Mouse (Mus musculus) hematopoietic stem cell, adult 5-6 weeks (primary cell): ENCODE data around the gene Gemin5. TPM values are rescaled to one million over a fixed set of nuclear protein-coding genes. Genes with fewer than 3 reads are reported as not detected.
"Not testable (repeated sequence)": the region's sequence is repeated elsewhere in the genome, so short reads cannot be mapped to it uniquely, and the experiment has no call there.

Experiments used
- ATAC-seq, 2 experiments: fragments of 125-278 bp in 1 of 2; replicated peaks in 1 of 2; 2 replicates each; pipeline ENCODE4 v1.8.0; 2016 to 2017; ENCODE audit warnings: inconsistent platforms in 2 of 2, mild to moderate bottlenecking in 2 of 2, moderate number of reproducible peaks in 2 of 2, low read depth in 1 of 2, moderate TSS enrichment in 1 of 2; ENCODE audit not compliant: low FRiP score in 2 of 2, poor library complexity in 2 of 2, severe bottlenecking in 2 of 2, insufficient read depth in 1 of 2, low TSS enrichment in 1 of 2
- total RNA-seq: library from RNA; stranded (forward); fragments of 172-1452, 232-1000 nt; gene quantifications from 2 replicates; pipeline ENCODE4 v1.2.3, GENCODE M21; 2017

Gene Gemin5
- total RNA-seq, result 28.0 and 30.4 TPM in 2 replicates

DNA sequence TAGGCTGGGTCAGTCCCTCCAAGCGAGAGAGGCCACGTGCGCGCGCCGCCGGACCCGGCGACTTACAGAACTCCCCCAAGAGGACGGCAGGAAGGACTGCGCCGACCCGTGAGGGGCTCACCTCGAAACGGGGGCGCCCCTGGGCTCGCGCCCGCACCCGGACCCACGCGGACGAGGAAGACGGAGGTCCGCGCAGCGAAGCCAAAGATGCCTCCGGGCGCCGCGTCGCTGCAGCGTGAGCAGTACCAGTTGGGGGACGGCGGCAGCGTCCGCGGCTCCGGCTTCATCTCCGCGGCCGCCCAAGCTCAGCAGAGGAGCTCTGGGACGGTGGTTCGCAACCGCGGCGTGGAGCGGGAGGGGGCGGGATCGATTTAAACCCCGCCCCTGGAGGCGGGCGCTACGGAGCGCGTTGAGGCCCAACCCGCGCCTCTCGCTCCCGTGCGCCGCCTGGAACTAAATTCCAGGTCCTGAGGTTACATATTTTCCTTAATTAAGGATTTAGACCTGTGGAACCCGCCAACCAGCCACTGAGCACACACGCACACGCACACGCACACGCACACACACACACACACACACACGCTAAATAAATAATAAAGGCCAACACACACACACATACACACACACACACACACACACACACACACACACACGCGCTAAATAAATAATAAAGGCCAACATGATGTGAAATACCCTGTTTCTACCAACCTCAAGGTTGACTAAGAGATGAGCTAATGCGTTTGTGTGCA is at the start of gene Gemin5:
Gemin5 (minus strand) TSS at position 373 of the 749 bp plus-strand sequence.
- peak; percentile 72 to 77; a peak in 3 of 4 replicates for ATAC-seq

GRCm38 (mm10) chr11:58216823-58217222 is 48.5 kb upstream of the Gemin5 start:
- ATAC-seq, result no peak

GRCm38 (mm10) chr11:58215814-58216213 is 47.5 kb upstream of the Gemin5 start:
- no peak for ATAC-seq

DNA sequence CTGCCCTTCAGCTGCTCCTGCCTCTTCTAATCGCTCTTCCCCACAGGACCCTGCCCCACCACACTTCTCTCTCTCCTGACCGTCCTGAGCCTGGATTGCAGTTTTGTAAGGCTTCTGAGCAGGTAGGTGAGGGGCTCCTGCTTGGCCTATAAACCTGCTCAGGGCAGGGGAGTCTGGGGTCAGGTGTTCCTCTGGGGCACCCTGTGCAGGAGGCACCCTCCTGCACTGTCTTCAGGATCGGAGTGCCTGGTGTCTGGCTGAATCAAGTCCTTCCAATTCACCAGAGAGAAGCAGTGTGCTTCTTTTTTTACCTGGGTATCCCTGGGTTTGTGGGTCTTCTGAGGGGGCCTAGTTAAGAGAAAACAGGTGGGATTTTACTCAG is 46.7 kb upstream of the Gemin5 start:
- not testable (repeated sequence) for ATAC-seq

DNA sequence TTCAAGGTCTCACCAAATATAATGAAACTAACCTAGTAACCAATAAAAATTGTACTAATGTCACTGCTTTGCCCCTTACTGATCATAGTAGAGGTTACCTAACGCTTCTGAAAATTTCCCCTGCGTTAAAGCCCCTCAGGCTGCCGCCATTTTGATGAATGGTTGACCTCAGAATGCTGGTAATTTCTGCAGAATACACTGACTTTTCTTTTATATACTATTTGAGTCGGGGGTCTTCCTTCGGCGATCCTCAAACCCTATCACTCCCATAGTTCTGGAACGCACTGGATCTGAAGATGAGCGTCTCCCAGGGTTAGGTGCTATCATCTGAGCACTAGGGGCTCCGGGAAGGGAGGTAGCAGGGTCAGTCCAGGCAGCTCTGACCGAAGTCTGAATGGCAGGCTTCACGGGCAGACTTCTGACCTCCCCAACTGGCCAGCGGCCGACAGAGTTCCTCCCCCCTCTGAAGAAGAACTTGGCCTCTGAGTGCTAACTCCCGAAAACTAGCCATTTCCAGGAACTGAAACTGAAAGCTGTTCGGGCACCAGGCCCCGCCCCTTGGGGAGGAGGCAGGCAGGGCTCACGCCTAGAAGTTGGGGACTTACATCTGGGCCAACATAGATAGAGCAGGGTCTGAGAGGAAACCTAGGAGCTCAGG is 46.2 kb upstream of the Gemin5 start:
- peak; percentile 85 to 94 for ATAC-seq

GRCm38 (mm10) chr11:58213673-58214342 is 45.5 kb upstream of the Gemin5 start:
- no peak for ATAC-seq

GRCm38 (mm10) chr11:58211682-58212067 is 43.3 kb upstream of the Gemin5 start:
- no peak for ATAC-seq

DNA sequence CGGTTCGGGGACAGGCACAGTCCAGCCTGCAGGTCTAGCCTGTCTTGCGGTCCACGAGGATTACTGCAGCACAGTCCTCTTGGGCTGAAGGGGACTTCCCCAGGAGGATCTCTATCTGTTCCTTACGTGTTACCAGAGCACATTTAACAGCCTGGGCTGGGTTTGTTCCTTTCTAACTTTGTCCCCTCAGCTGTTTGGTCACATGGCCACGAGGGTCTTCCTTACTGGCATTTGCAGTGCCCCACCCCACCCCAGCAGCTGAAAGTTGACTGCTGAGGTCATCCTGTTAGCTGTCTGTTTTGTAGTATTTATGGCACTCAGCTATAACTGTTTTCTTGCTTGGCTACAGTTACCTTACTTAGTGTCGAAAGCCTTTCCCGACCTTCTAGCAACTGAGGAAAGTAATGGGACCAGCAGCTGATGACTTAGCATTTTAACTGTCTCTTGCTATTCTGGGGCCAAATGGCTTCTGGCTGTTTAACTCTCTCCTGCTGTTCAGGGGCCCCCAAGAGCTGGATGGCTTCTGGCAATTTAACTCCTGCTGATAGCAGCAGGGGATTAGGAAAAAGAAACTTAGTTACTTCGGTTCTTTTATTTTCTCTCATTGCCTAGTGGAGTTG is 42.8 kb upstream of the Gemin5 start:
- ATAC-seq, result 0 out of 4 replicates have a peak, but pooled peaks of 1 of the 2 experiments have one; percentile 5

DNA sequence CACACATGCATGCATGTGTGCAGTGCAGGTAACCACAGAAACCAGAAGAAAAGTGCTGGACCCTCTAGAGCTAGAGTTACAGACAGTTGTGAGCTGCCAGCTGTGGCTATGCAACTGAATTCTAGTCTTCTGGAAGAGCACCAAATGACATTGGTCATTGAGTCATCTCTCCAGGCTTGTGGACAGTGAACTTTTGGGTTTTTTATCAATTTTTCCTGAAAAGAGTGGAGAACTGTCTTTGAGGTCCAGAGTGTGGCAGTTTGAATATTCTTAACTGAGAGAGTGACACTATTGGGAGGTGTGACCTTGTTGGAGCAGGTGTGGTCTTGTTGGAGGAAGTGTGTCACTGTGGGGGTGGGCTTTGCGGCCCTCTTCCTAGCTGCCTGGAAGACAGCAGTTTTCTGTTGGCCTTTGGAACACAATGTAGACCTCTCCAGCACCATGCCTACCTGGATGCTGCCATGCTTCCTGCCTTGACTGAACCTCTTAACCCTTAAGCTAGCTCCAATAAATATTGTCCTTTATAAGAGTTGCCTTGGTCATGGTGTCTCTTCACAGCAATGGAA is 42.1 kb upstream of the Gemin5 start:
- ATAC-seq, result no peak

GRCm38 (mm10) chr11:58201052-58201451 is 32.7 kb upstream of the Gemin5 start:
- no peak for ATAC-seq

DNA sequence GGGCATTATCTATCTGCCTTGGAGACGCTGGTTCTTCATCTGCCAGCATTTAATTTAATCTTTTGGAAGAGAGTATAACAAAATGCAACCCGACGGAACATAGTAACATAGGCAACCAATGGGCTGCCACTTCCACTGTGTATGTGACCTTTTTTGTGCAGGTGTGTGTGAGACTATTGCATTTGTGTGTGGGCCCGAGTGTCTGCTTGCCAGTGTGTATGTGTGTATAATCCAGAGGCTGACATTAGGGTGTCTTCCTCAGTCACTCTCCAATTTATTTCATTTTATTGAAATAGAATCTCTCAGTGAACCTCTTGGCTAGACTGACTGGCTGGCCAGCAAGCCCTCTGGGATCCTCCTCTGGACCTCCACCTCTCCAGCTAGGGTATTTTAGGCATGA is 31.9 kb upstream of the Gemin5 start:
- ATAC-seq, result no peak

GRCm38 (mm10) chr11:58199229-58200037 is 31.1 kb upstream of the Gemin5 start, which contains the start of the genes Igtp and Irgm2:
Gene Igtp (plus strand): TSS chr11:58199556.
Gene Irgm2 (plus strand): TSS chr11:58199618.
- ATAC-seq, result peak; percentile 95 to 97

- ATAC-seq, result no peak
Observed at GRCm38 (mm10) chr11:58198663-58199062, 30.3 kb upstream of the Gemin5 start.

- no peak for ATAC-seq
Observed at GRCm38 (mm10) chr11:58193860-58194520, 25.7 kb upstream of the Gemin5 start.

GRCm38 (mm10) chr11:58193326-58193725 is 25.0 kb upstream of the Gemin5 start:
- peak in 1 of 2 experiments; percentile 36; a peak in 2 of 4 replicates for ATAC-seq

GRCm38 (mm10) chr11:58189675-58190074 is 21.3 kb upstream of the Gemin5 start:
- no peak for ATAC-seq
